In genomic region chr12:4548053-4549013, GRCm38 (mm10) we compare ENCODE assay signal across 8 mouse cellular contexts. TPM values are rescaled to one million over a fixed set of nuclear protein-coding genes. Genes with fewer than 3 reads are reported as not detected.
A peak's percentile ranks its signal among the peaks of the same experiment; 100 is the strongest.
DNase-seq lines count a peak whose midpoint lies in the region; ATAC-seq and TF ChIP-seq lines count a peak whose summit lies in the region.

No protein-coding gene starts in this region.

- no peaks in the 10 kb centered on the region for H3K36me3 ChIP-seq in G1E (replicated peaks)
- no peaks in the 10 kb centered on the region for H3K36me3 ChIP-seq in lung, embryonic 14.5 days (ENCODE audit: insufficient read depth)

- 17% methylated on average over 18 of the region's 18 CpGs for WGBS in lung, embryonic 14.5 days
- WGBS in olfactory bulb, adult 2 months, result 12% methylated on average over 18 of the region's 18 CpGs

- H3K4me3 ChIP-seq in G1E (ENCODE audit: low read depth, low read length), result no peak overlapping the region
- no peak overlapping the region for H3K4me3 ChIP-seq in lung, embryonic 14.5 days (ENCODE audit: low read depth, low read length)
- no peak overlapping the region for H3K4me3 ChIP-seq in olfactory bulb, adult 2 months (ENCODE audit: insufficient read depth, low read depth, low read length)

- peak overlapping the region; percentile 44 for H3K4me2 ChIP-seq in lung, embryonic 14.5 days

- H3K9ac ChIP-seq in lung, embryonic 14.5 days, result peak overlapping the region; percentile 1; the same call in 1 of the 2 replicates

- H3K4me1 ChIP-seq in G1E (ENCODE audit: insufficient read depth, low read depth, low read length), result peaks cover 22% of the 10 kb centered on the region
- H3K4me1 ChIP-seq in lung, embryonic 14.5 days (ENCODE audit: insufficient read depth), result no peaks in the 10 kb centered on the region
- H3K4me1 ChIP-seq in olfactory bulb, adult 2 months (ENCODE audit: control insufficient read depth, insufficient read depth, low read length), result no peaks in the 10 kb centered on the region

- ATAC-seq in G1E (ENCODE audit: extremely low read depth, insufficient number of reproducible peaks, low FRiP score, poor library complexity, severe bottlenecking), result peak; percentile 68
- ATAC-seq in hematopoietic stem cell, adult 5-6 weeks (replicated peaks in 1 of 2; ENCODE audit: insufficient read depth in 1 of 2, low FRiP score in 2 of 2, low TSS enrichment in 1 of 2, low read depth in 1 of 2, poor library complexity in 2 of 2, severe bottlenecking in 2 of 2), result peak; percentile 73 to 82
- peak; percentile 50; the same call in 1 of the 2 replicates for ATAC-seq in lung, embryonic 14.5 days (ENCODE audit: insufficient read depth)

- peak; percentile 24; the same call in 1 of the 2 replicates for TF ChIP-seq CTCF in G1E (IDR thresholded peaks at IDR 0.05; ENCODE audit: low read depth, low read length)
- peak; percentile 83 for TF ChIP-seq CTCF in lung, embryonic 14.5 days (IDR thresholded peaks at IDR 0.05; ENCODE audit: low read depth)
- TF ChIP-seq CTCF in olfactory bulb, adult 2 months (IDR thresholded peaks at IDR 0.05; ENCODE audit: insufficient read depth, low read depth, low read length), result peak; percentile 74

- H3K27ac ChIP-seq in lung, embryonic 14.5 days (ENCODE audit: low read depth), result no peak overlapping the region
- H3K27ac ChIP-seq in olfactory bulb, adult 2 months (ENCODE audit: insufficient read depth, low read depth, low read length), result no peak overlapping the region

- TF ChIP-seq POLR2A in olfactory bulb, adult 2 months (IDR thresholded peaks at IDR 0.05; ENCODE audit: insufficient read depth, low read depth, low read length), result no peak

- peak; percentile 67 for DNase-seq in G1E (ENCODE audit: low spot score)
- peak; percentile 55 for DNase-seq in cerebellum, adult 11 months
- peak; percentile 83 for DNase-seq in forelimb bud, embryonic 11.5 days (ENCODE audit: low read depth, low spot score)
- peak; percentile 69 to 80 for DNase-seq in layer of hippocampus, adult 8-10 months (ENCODE audit: low spot score in 2 of 2)
- peak; percentile 92 for DNase-seq in lung, embryonic 14.5 days
- DNase-seq in thymus, adult 18-20 months, result peak; percentile 43 to 60

- no peaks in the 10 kb centered on the region for H3K9me3 ChIP-seq in G1E (replicated peaks)
- no peaks in the 10 kb centered on the region for H3K9me3 ChIP-seq in lung, embryonic 14.5 days (ENCODE audit: low read depth, low read length)

- peaks cover 10% of the 10 kb centered on the region for H3K27me3 ChIP-seq in G1E (ENCODE audit: insufficient read depth, low read length)
- H3K27me3 ChIP-seq in lung, embryonic 14.5 days (ENCODE audit: insufficient read depth, low read length), result no peaks in the 10 kb centered on the region

RNA-seq across cellular contexts. Expression of gene Itsn2, which starts 44.1 kb away (rescaled TPM):
- total RNA-seq in G1E (2014; fragmentation: Nextera tagmentation) (117 and 137 TPM in 2 replicates), G1E (2017) (149 and 168 TPM in 2 replicates)
- 10.2 and 17.6 TPM in 2 replicates for polyA plus RNA-seq in G1E (2012)
- 160 and 179 TPM in 2 replicates for total RNA-seq in hematopoietic stem cell, adult 5-6 weeks (2017)
- total RNA-seq in layer of hippocampus, adult 8-10 months (2022), result 100 to 1,000 TPM in 1 of 4 experiments, 10 to 100 TPM in 3; 84.0 to 104 (median 91.1) TPM
- polyA plus RNA-seq in lung, embryonic 14.5 days (2014; fragmentation: Nextera tagmentation; extraction: Ambion mirVana), result 42.7 and 45.9 TPM in 2 replicates
- not detected in 2 replicates for polyA plus RNA-seq in olfactory bulb, adult 2 months (2012; ENCODE audit: insufficient read depth, insufficient read length, low replicate concordance, missing spikeins)

RNA-seq across cellular contexts. Expression of gene Gm3625, which starts 44.4 kb away (rescaled TPM):
- total RNA-seq in G1E (2014; fragmentation: Nextera tagmentation) (89.8 TPM in 1 of 2 replicates, not detected in the other), G1E (2017) (not detected in 2 replicates)
- not detected in 2 replicates for polyA plus RNA-seq in G1E (2012)
- not detected in 2 replicates for total RNA-seq in hematopoietic stem cell, adult 5-6 weeks (2017)
- total RNA-seq in layer of hippocampus, adult 8-10 months (2022), result not detected
- polyA plus RNA-seq in lung, embryonic 14.5 days (2014; fragmentation: Nextera tagmentation; extraction: Ambion mirVana), result not detected in 2 replicates
- not detected in 2 replicates for polyA plus RNA-seq in olfactory bulb, adult 2 months (2012; ENCODE audit: insufficient read depth, insufficient read length, low replicate concordance, missing spikeins)

Comparison
In these comparisons a context has a peak if more than half of its experiments do, and no peak if none do; other contexts are left out.
1. CTCF ChIP-seq: peak in every context shown above with its lines; median percentile 83 in lung, embryonic 14.5 days; 74 in olfactory bulb, adult 2 months; 24 in G1E.